Mouse (Mus musculus): ENCODE results near the gene Atp6v0a1.

- TF ChIP-seq CTCF (IDR thresholded peaks at IDR 0.05; ENCODE audit: low read depth) (no peak), EP300 (IDR thresholded peaks at IDR 0.05; ENCODE audit: low read depth) (no peak)
Observed at GRCm38 (mm10) chr11:101030136-101030807, 21.0 kb downstream of the Atp6v0a1 start.

Data from liver, postnatal 0 days (tissue).